Mouse (Mus musculus) layer of hippocampus, postnatal 36 days (tissue): ENCODE results near the gene Auts2. TPM values are rescaled to one million over a fixed set of nuclear protein-coding genes. Genes with fewer than 3 reads are reported as not detected.
A peak's percentile ranks its signal among the peaks of the same experiment; 100 is the strongest.

Source experiments
- DNase-seq, 2 experiments: peaks; one replicate each; pipeline ENCODE4 v3.0.0; 2022
- total RNA-seq, 2 experiments: library from RNA; stranded (reverse); gene quantifications; 2 replicates each; pipeline ENCODE4 v1.2.3; 2021

The Auts2 gene
- total RNA-seq, 2 experiments from 2014 or later: 140 to 181 TPM

- no peak for DNase-seq
These were observed 162.9 kb downstream of the Auts2 start for GRCm38 (mm10) chr5:132380261-132380660.

- DNase-seq: no peak
These were observed 164.2 kb downstream of the Auts2 start for GRCm38 (mm10) chr5:132378977-132379376.

- DNase-seq: no peak
These were observed 168.0 kb downstream of the Auts2 start for GRCm38 (mm10) chr5:132375130-132375529.

- no peak for DNase-seq
These were observed 169.6 kb downstream of the Auts2 start for GRCm38 (mm10) chr5:132373471-132374075.

GRCm38 (mm10) chr5:132372605-132373004 lies 170.5 kb downstream of the Auts2 start:
- DNase-seq: no peak

GRCm38 (mm10) chr5:132368678-132369088 lies 174.5 kb downstream of the Auts2 start:
- DNase-seq: peak; percentile 16 to 23

- DNase-seq: peak; percentile 15 to 19
These were observed 181.9 kb downstream of the Auts2 start for GRCm38 (mm10) chr5:132361276-132361675.

GRCm38 (mm10) chr5:132357726-132358125 lies 185.4 kb downstream of the Auts2 start:
- no peak for DNase-seq

GRCm38 (mm10) chr5:132355935-132356334 lies 187.2 kb downstream of the Auts2 start:
- no peak for DNase-seq

- DNase-seq: no peak
These were observed 190.7 kb downstream of the Auts2 start for GRCm38 (mm10) chr5:132352437-132352836.

- no peak for DNase-seq
These were observed 192.0 kb downstream of the Auts2 start for GRCm38 (mm10) chr5:132351139-132351538.

- DNase-seq: peak in 1 of 2 experiments; percentile 10
These were observed 201.8 kb downstream of the Auts2 start for GRCm38 (mm10) chr5:132341315-132341714.

GRCm38 (mm10) chr5:132337677-132338076 lies 205.5 kb downstream of the Auts2 start:
- DNase-seq: no peak

GRCm38 (mm10) chr5:132335719-132336118 lies 207.4 kb downstream of the Auts2 start:
- no peak for DNase-seq

- no peak for DNase-seq
These were observed 208.3 kb downstream of the Auts2 start for GRCm38 (mm10) chr5:132334796-132335195.

- no peak for DNase-seq
These were observed 209.4 kb downstream of the Auts2 start for GRCm38 (mm10) chr5:132333744-132334143.

- no peak for DNase-seq
These were observed 210.6 kb downstream of the Auts2 start for GRCm38 (mm10) chr5:132332521-132332920.

- no peak for DNase-seq
These were observed 213.8 kb downstream of the Auts2 start for GRCm38 (mm10) chr5:132329171-132329936.

GRCm38 (mm10) chr5:132324246-132324883 lies 218.8 kb downstream of the Auts2 start:
- no peak for DNase-seq

GRCm38 (mm10) chr5:132323608-132324007 lies 219.5 kb downstream of the Auts2 start:
- DNase-seq: no peak

GRCm38 (mm10) chr5:132322971-132323370 lies 220.2 kb downstream of the Auts2 start:
- DNase-seq: no peak

- no peak for DNase-seq
These were observed 224.9 kb downstream of the Auts2 start for GRCm38 (mm10) chr5:132318026-132318765.

GRCm38 (mm10) chr5:132316897-132317296 lies 226.2 kb downstream of the Auts2 start:
- DNase-seq: no peak
